Mouse (Mus musculus) thymus, postnatal 10 days (tissue): Measurements from ENCODE around the gene Arf3.
"Not testable (repeated sequence)": the region's sequence is repeated elsewhere in the genome, so short reads cannot be mapped to it uniquely, and the experiment has no call there.

Experiments
- DNase-seq, 2 experiments: peaks; one replicate each; pipeline ENCODE4 v3.0.0; 2021; ENCODE audit warnings: low spot score in 2 of 2

Gene Arf3

DNA sequence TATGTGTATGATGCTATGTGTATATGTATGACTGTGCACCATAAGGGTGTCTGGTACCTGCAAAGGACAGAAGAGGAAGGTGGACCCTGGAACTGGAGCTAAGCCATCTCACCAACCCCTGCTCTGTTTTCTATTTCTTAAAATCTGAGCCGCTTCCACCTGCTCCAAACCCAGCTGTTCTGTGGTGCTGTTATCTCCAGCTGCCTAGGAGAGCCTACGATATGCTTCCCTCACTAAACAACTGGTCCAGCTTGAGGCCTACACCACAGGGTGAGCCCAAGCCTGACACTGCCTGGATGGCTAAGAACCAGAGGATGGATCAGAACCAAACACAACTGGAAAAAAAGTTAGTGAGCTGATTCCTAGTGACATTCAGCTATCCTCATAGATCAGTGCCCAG, 8.9 kb downstream of the Arf3 start:
- no peak for DNase-seq

DNA sequence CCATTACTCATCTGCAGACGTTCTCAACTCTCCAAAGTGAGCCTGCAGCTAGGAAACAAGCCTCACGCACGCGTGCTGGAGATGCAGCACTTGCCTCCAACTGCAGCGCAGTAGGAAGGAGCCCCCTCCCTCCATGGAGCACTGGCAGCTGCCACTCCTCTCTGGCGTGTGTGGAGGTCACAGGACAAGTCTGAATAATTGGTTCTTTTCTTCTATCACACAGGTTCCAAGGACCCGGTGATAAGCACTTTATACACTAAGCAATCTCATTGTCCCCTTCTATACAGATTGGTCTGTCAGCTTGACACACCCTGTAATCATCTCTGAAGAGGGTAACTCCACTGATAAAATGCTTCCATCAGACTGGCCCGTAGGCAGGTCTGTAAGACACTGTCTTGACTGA, 10.0 kb downstream of the Arf3 start:
- no peak for DNase-seq

DNA sequence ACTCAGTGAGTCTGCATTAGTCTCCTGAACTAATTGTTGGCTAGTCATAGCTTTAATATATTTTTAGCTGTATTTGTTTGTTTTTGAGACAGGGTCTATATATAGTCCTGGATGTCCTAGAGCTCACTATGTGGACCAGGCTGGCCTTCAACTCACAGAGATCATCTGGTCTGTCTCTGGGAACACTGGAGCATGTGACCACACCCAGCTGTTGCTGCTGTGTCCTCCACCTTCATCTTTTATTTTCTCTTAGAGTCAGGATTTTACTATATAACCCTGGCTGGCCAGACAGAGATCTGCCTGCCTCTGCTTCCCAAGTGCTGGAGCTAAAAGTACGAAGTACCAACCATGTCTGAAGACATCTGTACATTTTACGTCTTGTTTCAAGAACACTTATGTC, 13.9 kb downstream of the Arf3 start:
- no peak for DNase-seq

DNA sequence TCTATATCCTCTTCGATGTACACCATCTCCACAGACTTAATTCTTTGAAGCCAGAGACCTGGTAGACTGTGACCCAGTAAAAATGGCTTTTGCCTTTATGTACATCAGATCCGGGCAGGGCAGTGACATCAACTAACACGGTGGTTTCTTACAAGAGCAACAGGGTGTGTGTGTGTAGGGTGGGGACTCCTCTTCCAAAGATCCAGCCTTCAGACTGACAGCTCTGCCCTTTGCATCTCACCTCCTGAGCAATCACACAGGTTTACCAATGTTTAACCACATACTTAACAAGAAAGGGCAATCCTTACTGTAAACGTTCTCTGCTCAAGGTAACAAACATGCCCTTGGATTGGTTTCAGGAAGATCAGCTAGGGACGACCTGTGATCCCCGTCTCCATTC, 15.7 kb downstream of the Arf3 start:
- DNase-seq: no peak

DNA sequence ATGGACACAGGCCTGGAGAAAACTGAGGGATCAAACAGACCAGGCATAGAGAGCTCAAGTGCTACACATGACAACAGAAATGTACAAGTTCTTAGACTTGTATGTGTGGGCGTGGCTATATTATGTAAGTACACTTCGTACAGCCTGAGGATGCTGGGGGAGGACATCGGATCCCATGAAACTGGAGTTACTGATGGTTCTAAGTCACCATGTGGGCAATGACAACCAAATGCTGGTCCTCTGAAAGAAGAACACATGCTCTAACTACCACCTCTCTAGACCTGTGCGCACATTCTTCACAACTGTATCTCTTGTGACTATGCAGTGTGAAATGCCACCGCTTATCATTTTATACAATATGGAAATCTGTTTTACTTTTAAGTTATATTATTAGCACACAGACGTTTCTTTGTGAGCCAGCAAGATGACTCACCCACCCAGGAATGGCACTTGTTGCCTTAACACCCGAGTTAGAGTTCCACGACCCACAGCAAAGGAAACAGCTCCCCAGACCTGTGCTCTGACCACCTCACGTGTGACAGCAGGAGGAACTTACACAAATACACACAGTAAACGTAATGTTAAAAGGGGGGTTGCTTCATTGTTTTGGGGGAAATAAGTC, 16.6 kb downstream of the Arf3 start:
- DNase-seq: no peak

DNA sequence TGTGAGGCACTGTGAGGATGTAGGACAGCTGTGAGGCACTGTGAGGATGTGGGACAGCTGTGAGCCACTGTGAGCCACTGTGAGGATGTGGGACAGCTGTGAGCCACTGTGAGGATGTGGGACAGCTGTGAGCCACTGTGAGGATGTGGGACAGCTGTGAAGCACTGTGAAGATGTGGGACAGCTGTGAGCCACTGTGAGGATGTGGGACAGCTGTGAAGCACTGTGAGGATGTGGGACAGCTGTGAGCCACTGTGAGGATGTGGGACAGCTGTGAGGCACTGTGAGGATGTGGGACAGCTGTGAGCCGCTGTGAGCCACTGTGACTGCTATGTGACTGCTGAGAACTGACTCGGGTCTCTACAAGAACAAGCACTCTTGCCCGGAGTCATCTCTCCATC, 19.2 kb downstream of the Arf3 start:
- not testable (repeated sequence) for DNase-seq

DNA sequence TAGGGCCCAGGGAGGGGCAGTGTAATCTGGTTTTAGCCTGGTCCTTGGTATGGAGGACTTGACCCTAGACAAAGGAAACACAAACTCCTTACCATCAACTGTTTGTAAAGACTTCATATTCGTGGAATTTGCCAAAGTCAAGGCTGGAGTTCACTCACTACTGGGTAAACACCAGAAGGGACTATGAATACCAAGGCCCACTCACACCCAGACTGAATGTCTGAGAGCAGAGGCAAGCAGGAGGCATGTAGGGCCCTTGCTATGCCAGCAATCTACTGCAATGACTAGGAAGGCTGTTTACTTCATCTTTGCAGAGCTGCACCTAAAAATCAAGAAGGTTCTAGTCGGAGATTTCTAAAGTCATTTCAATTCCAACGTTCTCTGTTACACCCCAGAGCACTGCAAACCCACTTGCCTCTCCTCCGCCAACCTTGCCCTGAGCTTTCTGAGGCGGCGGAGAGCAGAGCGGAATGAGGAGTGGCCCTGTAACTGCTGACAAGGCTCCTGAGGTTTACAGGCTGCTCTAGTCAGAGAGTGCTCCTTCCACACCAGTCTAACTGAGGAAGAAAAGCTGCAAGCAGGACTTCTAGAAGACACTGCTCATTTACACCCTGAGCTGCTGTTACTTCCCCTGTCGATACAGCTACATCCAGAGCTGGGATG, 20.1 kb downstream of the Arf3 start:
- no peak for DNase-seq

DNA sequence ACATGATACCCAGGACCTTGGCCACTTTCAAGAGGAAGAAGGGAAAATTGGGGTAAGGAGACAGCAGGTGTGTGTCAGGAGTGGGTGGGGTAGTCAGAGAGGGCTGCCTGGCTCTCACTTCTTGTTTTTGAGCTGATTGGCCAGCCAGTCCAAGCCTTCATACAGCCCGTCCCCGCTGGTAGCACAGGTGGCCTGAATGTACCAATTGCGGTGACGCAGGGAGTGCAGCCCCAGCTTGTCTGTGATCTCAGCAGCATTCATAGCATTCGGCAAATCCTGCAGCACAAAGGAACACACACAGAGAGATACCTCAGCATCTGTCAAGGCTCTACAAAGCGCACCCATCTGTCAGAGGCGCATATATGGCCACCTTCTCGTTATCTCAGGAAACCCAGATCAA, 22.8 kb downstream of the Arf3 start:
- no peak for DNase-seq

DNA sequence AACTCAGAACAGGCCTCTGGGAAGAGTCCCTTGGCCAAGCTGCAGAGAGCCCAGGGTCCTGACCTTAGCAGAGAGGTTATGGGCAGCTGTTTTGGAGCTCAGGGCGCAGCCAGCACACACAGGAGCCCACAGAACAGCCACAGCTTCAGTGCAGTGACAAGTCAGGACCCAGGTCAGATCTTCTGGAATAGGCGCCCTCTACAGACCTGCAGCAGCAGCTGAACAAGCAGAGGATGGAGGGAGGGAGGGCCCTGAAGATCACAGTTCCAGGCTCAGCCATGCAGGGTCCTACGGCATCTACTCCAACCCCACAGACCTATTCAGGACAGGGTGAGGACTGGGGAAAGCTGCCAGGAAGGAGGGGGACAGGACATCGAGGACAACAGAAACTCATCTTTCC, 24.2 kb downstream of the Arf3 start:
- no peak for DNase-seq

DNA sequence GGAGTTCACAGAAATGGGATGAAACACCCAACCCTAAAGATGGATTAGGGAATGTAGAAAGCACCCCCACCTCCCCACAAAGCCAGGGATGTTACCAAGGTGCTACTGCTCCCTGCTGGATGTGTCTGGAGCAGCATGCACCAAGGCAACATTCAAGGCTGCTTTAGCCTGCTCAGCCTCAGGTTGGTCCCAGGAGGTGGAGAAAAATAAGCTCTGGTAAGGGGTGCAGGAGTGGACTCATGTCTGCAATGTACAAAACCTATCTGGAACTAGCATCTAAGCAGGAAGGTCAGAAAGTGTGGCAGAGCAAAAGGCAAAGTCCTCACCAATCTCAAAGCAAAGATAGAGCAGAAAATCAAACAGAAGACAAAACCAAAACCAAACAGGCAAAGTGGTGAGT, 25.1 kb downstream of the Arf3 start:
- peak in 1 of 2 experiments; percentile 18 for DNase-seq

DNA sequence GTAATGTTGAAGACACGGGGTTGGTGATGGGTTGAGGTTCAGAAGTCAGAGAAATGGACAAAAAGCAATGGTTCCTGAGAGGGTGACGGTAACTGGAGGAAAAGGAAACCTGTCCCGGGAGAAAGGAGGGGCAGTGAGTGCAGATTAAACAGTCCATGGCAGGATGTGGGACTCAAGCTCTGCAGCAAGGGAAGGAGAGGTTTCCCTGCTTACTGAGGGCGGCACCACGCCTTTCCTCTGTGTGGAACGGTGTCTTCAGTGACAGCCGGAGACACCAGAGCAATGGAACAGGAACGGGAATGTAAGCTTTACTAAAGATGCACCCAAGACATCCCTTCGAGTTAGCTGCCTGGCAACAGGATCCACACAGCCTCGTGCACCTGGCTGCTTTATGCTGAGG, 26.5 kb downstream of the Arf3 start:
- DNase-seq: no peak

DNA sequence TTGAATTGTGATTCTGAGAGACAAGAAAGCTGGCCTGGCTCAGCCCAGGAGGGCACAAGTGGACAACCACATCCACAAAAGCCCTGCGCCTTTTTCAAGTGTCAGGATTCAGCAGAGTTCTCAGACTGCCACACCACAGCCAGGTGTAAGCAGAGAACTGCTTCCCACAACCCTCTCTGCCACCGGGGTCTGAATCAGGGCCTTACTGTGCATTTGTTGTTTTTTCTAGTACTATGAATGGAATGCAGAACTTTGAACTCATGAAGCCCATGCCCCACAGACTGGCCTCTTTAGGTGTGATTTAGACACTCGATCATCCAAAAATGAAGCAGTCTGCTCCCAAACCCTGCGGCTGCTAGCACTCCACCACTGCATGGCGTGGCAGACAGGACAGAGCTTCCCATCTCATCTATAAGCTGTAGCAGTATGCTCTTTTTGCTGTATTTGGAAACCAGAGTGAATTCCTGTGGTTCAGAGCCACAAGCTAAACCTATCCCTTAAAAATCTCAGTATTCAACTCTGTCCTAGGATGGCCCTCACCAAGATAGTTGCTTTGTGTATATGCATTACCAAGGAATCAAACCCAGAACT, 28.9 kb downstream of the Arf3 start:
- no peak for DNase-seq

DNA sequence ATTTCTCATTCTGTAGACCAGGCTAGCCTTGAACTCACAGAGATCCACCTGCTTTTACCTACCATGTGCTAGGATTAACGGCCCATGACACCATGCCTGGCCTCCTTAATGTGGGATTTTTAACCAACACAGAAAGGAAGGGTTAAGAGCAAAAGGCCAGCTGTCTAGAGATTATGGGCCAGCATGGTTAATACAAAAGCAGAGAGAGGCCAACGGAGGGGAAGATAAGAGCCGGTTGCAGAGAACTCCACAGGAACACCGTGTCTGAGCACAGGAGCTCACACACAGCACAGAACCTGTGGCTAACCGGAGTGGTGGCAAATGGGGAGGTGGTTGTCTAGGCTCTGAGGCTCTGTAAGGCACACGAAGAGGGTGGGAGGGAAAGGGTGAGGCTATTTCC, 29.6 kb downstream of the Arf3 start:
- DNase-seq: no peak

DNA sequence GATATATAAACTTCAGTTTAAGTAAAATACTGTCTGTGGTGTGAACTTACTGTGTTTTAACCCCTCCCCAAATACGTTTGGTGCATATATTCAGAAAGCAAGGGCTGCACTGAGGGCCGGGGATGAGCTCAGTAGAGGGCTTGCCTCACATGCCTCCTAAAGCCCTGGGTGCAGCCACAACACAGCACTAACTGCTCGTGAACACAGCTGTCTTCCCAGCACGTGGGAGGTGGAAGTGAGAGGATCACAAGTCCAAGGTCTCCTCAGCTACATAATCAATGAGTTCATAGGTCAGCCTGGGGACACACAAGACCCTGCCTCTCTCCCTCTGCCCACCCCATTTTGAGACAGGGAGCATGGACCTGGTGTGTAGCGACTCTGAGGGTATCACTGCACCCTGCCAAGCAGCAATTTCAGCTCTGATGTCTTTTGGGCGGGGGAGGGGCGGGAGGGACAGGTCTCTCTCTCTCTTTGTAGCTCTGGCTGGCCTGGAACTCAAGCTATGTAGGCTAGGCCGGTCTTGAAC, 30.9 kb downstream of the Arf3 start:
- no peak for DNase-seq

DNA sequence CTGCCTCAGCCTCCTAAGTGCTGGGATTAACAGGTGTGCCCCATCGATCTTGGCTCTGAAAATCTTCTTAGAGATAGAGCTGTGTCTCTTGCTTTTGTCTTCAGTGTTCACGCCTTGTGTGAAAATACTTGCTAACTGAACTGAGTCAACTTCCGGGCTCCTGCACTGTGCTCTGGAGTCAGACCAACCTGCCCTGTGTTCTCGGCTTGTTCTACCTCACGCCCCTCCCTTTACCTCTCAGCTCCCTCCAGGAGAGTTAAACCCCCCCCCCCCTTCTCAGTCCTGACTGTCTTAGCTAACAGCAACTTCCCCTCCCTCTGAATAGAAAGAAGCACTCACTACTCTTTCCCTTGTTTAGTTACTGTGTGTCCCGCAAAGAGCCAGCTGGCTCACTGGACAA, 32.2 kb downstream of the Arf3 start:
- no peak for DNase-seq

DNA sequence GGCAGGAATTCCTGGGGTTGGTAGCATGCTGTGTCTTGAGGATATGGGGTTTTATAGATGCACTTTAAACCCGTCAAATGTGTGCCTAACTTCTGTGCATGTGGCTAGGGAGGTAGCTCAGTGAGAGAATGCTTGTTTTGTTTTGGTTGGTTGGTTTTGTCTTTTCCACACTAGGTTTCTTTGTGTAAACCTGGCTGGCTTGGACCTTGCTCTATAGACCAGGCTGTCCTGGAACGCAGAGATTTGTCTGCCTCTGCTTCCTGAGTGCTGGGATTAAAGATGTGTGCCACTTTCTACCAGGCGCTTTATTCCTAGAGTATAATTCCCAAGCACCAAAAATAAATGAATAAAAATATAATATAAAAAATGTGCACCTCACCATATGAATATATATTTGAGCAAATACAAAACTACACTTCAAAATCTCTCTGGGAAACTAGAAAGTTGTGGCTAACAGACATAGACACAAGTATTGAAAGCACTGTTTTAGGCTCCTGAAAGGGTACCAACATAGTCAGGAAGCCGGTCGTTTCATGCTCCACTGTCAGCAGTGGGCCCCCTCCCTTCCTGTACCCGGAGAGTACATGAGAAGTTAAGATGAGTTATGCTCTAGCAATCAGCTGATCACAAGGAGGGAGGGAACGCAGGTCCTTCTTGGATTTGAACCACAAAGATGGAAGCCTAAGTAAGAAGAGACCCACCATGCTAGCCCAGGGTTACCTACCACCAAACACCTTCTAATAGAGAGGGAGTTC, 33.0 kb downstream of the Arf3 start:
- no peak for DNase-seq

DNA sequence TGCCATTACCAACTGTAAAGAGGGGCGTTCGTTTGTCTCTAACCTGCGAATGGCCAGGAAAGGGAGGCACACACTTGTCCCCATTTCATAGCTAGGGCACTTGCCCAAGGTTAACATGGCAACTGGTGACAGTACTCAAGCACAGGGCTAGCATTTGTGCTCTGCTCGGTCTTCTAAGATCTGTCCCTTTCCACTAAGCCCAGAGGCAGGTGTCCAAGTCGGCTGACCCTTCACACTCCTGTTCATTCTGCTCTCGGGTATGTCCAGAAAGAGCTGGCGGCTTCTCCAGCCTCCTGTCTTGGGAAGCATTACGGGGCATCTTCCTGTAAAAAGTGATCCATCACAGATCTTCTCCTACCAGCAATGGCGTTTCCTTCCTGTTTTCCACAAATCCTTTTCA, 34.6 kb downstream of the Arf3 start:
- DNase-seq: no peak

DNA sequence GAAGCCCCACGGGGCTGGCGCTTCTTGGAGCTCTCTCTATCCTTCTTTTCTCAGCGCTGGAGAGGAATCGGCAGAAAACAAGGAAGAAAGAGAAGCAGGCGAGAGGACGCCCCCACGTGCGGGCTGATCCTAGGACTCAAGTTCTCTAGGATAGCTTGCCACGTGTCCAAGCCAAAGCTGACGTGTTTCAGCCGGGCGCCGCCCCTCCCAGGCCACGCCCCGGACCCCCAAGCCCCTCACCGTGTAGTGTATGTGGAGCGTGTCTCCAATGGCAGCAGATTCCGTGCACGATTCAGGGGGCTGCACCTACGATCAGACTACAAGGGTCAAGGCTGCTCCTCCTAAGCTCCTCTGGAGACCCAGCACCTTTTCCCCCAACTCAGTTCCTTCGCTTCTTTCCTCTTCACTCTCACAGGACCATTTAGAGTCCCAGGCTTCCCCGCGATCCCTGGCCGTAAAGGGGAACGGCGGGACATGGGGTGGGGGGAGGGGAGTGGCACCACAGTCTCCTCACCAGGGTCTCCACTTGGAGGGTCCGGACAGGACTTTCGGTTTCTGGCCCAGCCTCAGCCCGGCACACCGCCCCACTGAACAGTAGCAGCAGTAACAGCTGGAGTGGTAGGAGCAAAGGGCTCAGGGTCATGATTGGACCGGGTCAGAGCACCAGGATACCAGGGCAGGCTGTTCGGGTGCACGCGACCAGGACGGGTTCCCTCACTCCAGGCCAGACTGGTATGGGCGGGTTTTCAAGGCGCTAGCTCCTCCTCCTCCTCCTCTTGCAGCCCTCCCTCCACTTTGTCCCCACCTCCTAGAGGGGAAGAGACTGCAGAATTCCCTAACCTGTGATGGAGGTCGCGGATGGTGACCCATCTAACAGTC, 35.3 kb downstream of the Arf3 start, which contains the start of gene Fkbp11:
TSS of gene Fkbp11 (minus strand) at position 756 of the 879 bp plus-strand sequence.
- DNase-seq: no peak

DNA sequence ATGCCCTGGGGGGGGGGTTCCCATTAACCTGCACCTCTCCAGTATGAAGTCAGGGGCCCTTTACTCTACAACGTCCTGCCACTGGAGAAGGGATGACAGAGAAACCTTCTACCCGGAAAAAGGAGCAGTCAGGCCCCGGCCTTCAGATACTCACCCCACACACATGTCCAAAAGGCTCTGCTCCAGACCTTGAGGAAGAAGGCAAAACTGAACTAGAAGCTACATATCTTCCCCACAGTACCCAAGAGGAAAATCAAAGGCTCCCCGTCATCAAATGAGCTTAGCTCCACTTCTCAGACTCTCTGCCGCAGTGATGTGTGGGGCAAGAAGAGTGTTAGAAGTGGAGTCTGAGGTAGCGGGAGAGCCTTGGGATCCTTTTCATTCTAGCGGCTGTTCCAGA, 36.3 kb downstream of the Arf3 start:
- no peak for DNase-seq

DNA sequence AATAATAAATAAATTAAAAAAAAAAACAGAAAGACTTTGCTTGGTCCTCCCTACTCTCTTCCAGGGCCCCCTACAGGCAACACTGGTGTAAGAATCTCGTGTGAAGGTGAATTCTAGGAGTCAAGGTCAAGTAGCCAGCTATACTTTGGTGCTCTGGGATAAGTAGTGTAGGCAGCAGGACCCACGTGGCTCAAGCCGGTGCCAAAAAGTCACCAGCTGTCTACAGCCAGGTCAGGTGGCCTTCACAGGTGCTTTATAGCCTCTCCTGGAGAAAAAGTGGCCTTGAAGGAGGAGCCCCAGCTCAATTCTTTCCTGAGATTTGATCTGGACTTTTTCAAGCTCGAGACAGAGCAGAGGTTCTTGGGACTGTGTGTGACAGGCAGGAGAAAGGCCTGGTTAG, 36.9 kb downstream of the Arf3 start:
- no peak for DNase-seq

DNA sequence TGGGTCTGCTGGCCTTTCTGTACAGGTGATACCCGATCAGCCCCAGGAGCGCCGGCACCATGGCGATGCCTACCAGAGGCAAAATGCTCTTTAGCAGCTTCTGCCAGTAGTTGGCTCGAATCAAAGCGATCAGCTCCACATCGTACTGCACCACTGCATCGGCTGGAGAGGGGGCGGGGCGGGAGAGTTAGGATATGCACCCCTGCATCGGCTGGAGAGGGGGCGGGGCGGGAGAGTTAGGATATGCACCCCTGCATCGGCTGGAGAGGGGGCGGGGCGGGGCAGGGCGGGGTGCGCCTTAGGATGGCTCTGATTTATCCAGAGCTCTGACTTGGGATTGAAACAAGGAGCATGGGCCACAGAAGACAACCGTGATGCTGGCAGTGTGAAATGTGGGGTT, 38.6 kb downstream of the Arf3 start:
- no peak for DNase-seq

DNA sequence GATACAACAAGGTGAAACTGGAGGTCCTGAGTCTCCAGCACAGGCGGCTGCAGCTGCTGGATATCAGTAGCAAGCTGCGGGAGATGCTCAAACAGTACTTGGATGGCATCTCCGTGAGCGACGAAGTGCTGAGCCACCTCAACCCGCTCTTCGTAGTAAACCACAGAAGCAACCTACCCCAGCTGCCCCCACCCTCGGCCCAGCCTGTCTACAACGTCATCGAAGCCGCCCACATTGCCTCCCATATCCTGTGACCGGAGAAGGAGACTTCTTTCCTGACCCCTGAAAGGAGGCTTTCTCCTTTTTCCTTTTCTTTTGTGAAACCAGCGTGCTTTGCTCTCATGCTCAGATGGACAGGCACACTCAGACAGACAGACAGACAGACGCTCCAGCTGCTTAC, 40.2 kb downstream of the Arf3 start:
- DNase-seq: peak in 1 of 2 experiments; percentile 14
